Mouse (Mus musculus) cerebellum, postnatal 25 days (tissue): ENCODE measurements at regions not wholly inside any gene's neighbourhood (a gene's known extent, or its start where the extent isn't known, plus 50 kb on each side); places are given as distances from the start of the nearest gene placed in this dataset.

Source experiments
- DNase-seq, 2 experiments: peaks; one replicate each; pipeline ENCODE4 v3.0.0; 2021; ENCODE audit warnings: mixed read lengths in 2 of 2

GRCm38 (mm10) chr6:117510026-117510425 is 331.0 kb upstream of the Zfp637 start:
- no peak for DNase-seq

GRCm38 (mm10) chr6:117514831-117515230 is 326.1 kb upstream of the Zfp637 start:
- DNase-seq = no peak

GRCm38 (mm10) chr6:117516906-117517305 is 324.1 kb upstream of the Zfp637 start:
- no peak for DNase-seq

GRCm38 (mm10) chr6:117518939-117519338 is 322.0 kb upstream of the Zfp637 start:
- DNase-seq = no peak

GRCm38 (mm10) chr6:117519466-117519865 is 321.5 kb upstream of the Zfp637 start:
- DNase-seq = no peak

GRCm38 (mm10) chr6:117526161-117526935 is 314.6 kb upstream of the Zfp637 start:
- no peak for DNase-seq

- DNase-seq = no peak
These were observed 313.5 kb upstream of the Zfp637 start for GRCm38 (mm10) chr6:117527526-117527925.

- DNase-seq = no peak
These were observed 306.8 kb upstream of the Zfp637 start for GRCm38 (mm10) chr6:117534149-117534548.

GRCm38 (mm10) chr6:117534991-117535390 is 306.0 kb upstream of the Zfp637 start:
- DNase-seq = no peak

GRCm38 (mm10) chr6:117536084-117536483 is 304.9 kb upstream of the Zfp637 start:
- no peak for DNase-seq

GRCm38 (mm10) chr6:117542431-117542830 is 298.5 kb upstream of the Zfp637 start:
- DNase-seq = no peak

GRCm38 (mm10) chr6:117544276-117545196 is 296.4 kb upstream of the Zfp637 start:
- DNase-seq = no peak

- DNase-seq = no peak
These were observed 290.1 kb upstream of the Zfp637 start for GRCm38 (mm10) chr6:117550930-117551329.

- DNase-seq = no peak
These were observed 288.8 kb upstream of the Zfp637 start for GRCm38 (mm10) chr6:117552006-117552667.

- no peak for DNase-seq
These were observed 277.8 kb upstream of the Zfp637 start for GRCm38 (mm10) chr6:117563159-117563558.

GRCm38 (mm10) chr6:117563704-117564103 is 277.3 kb upstream of the Zfp637 start:
- no peak for DNase-seq

GRCm38 (mm10) chr6:117566786-117567185 is 274.2 kb upstream of the Zfp637 start:
- no peak for DNase-seq

GRCm38 (mm10) chr6:117567691-117568090 is 273.3 kb upstream of the Zfp637 start:
- DNase-seq = no peak

GRCm38 (mm10) chr6:117569576-117570326 is 271.2 kb upstream of the Zfp637 start:
- no peak for DNase-seq

GRCm38 (mm10) chr6:117570346-117570745 is 270.6 kb upstream of the Zfp637 start:
- no peak for DNase-seq

- DNase-seq = no peak
These were observed 270.2 kb upstream of the Zfp637 start for GRCm38 (mm10) chr6:117570791-117571190.

GRCm38 (mm10) chr6:117572006-117572405 is 269.0 kb upstream of the Zfp637 start:
- no peak for DNase-seq
